Mouse (Mus musculus): ENCODE measurements around the gene Btbd10. TPM values are rescaled to one million over a fixed set of nuclear protein-coding genes. Genes with fewer than 3 reads are reported as not detected.

The Btbd10 gene
- polyA plus RNA-seq, 1 experiment from 2014 or later = 19.4 TPM

- no peak overlapping the region for H3K4me3 ChIP-seq
- ATAC-seq (replicated peaks; ENCODE audit: insufficient number of reproducible peaks, insufficient read depth, low FRiP score, low read depth) = no peak
- no peaks in the 10 kb centered on the region for H3K9me3 ChIP-seq (replicated peaks)
Measured at GRCm38 (mm10) chr7:113269081-113269480, 100.1 kb downstream of the Btbd10 start.

DNA sequence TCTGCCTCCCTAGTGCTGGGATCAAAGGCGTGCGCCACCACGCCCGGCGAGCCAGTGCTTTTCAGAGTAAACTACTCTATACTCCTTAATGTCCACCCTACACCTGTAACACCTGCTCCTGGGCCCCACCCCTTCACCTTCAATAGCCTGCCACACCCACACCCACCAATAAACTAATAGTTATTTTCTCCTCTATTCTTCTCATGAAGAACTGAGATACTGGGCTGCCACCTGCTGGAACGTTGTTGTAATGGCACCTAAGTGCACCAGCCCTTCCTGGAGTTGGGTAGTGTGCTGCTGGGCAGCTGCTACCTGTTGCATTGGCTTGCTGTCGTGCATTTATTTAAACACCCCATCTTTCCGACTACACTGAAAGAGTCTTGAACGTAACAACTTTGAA is 100.9 kb downstream of the Btbd10 start:
- no peak overlapping the region for H3K4me2 ChIP-seq
- H3K36me3 ChIP-seq = no peaks in the 10 kb centered on the region
- H3K27me3 ChIP-seq = no peaks in the 10 kb centered on the region
- no peak for ATAC-seq (replicated peaks; ENCODE audit: insufficient number of reproducible peaks, insufficient read depth, low FRiP score, low read depth)
- 72% methylated on average over 9 of the region's 9 CpGs for WGBS
- no peak overlapping the region for H3K27ac ChIP-seq
- peaks cover 15% of the 10 kb centered on the region for H3K4me1 ChIP-seq (replicated peaks)
- H3K9ac ChIP-seq = no peak overlapping the region
- H3K4me3 ChIP-seq = no peak overlapping the region
- H3K9me3 ChIP-seq (replicated peaks) = no peaks in the 10 kb centered on the region

More at GRCm38 (mm10) chr7:113269081-113269480, 100.1 kb downstream of the Btbd10 start:
- Histone ChIP-seq H3K4me1 (replicated peaks) (peaks cover 18% of the 10 kb centered on the region), H3K27me3 (no peaks in the 10 kb centered on the region), H3K9ac (no peak overlapping the region), H3K4me2 (no peak overlapping the region), H3K36me3 (no peaks in the 10 kb centered on the region), H3K27ac (no peak overlapping the region)

Other genes with a start within 250 kb of the Btbd10 start
- gene Arntl, start 161.9 kb downstream of the Btbd10 start, polyA plus RNA-seq (2015; fragmentation: Nextera tagmentation; extraction: Ambion mirVana) = 8.5 and 9.6 TPM in 2 replicates
- gene Pth, start 19.2 kb upstream of the Btbd10 start, polyA plus RNA-seq (2015; fragmentation: Nextera tagmentation; extraction: Ambion mirVana) = 0.19 and 9.0 TPM in 2 replicates
- 43.5 and 44.5 TPM in 2 replicates for gene Far1, start 144.4 kb upstream of the Btbd10 start, polyA plus RNA-seq (2015; fragmentation: Nextera tagmentation; extraction: Ambion mirVana)

All from heart, embryonic 15.5 days (tissue).